Mouse (Mus musculus): ENCODE data around the gene Gm28372. TPM values are rescaled to one million over a fixed set of nuclear protein-coding genes. Genes with fewer than 3 reads are reported as not detected.
A peak's percentile ranks its signal among the peaks of the same experiment; 100 is the strongest.

Gene Gm28372
- total RNA-seq, 4 experiments from 2014 or later, result not detected

DNA sequence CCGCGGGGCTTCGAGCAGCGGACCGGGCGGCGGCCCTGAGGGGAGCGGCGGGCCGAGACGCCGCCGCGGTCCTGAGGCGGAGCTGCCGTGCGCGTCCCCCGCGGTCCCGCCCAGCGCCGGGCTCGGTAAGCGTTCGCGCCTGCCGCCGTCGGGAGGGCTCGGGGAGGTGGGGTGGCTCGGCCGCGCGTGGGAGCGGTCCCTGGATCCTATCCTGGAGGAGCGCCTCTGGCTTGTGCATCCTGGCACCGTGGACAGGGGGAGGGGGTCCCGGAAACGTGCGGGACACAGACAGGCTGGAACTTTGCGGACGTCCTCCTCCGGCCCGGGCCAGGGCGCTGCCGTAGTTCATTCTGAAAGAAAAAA is 45.4 kb downstream of the Gm28372 start:
- DNase-seq (ENCODE audit: low spot score in 2 of 2), result peak in 1 of 2 experiments; percentile 69

DNA sequence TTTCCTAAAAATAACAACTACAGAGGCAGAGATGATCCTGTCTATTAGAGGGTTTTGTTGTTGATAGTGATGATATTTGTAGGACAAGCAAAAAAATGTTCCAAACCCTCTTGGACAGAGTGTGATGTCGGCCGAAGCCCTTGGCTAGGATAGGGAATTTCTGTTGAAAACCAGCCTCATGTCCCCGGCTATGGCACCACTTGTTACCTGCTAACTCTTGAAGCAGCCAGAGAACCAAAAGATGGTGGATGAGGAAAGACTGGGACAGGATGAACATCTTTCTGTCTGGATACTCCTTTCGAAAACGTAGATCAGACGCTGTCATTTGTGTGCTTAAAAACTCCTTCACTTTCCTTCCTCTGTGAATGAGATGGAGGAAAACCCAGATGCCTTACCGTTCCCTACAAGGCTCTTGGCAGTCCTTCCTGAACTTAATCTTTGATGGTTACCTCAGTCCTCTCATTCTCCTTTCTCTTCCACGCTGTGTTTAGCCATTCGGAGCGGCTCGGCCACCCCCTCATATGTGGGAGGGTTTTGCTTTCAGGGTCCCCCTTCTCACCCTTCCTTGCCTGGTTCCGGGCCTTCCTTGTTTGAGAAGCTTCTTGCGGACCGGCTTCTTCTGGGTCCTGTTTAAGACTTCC is 46.2 kb downstream of the Gm28372 start:
- DNase-seq (ENCODE audit: low spot score in 2 of 2), result no peak

GRCm38 (mm10) chr2:130451727-130452090 is 46.7 kb downstream of the Gm28372 start:
- no peak for DNase-seq (ENCODE audit: low spot score in 2 of 2)

- no peak for DNase-seq (ENCODE audit: low spot score in 2 of 2)
Measured at GRCm38 (mm10) chr2:130452266-130452665, 47.2 kb downstream of the Gm28372 start.

GRCm38 (mm10) chr2:130453421-130453820 is 48.4 kb downstream of the Gm28372 start:
- no peak for DNase-seq (ENCODE audit: low spot score in 2 of 2)

DNA sequence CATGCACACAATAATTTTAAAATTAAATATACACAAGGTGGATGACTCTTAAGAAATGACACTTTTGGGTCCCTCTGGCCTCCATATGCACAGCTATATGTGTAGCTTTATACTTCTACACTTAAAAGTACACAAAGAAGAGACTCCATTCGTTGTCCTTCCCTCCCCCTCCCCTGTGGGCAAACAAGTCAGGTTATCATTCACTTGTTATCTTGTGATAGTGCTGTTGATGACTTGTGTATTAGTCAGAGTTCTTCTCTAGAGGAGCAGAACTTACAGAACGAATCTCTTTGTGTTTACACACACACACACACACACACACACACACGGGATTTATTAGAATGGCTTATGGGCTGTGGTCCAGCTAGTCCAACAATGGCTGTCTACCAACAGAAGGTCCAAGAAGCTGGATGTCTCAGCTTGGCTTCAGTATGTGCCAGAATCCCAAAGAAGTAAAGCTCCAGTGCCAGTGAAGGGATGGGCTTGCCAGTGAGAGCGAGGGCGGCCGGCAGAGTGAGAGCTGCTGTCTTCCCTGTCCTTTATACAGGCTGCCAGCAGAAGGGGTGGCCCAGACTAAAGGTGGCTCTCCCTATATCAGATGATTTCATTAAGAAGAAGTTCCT is 49.8 kb downstream of the Gm28372 start:
- peak in 1 of 2 experiments; percentile 48 for DNase-seq (ENCODE audit: low spot score in 2 of 2)

Other genes starting within 250 kb of the Gm28372 start
- 100 to 1,000 TPM; 103 to 110 (median 105) TPM for gene Snrpb, start 225.8 kb upstream of the Gm28372 start, total RNA-seq (2022)
- not detected for gene Tmc2, start 210.0 kb upstream of the Gm28372 start, total RNA-seq (2022)
- gene Nop56, start 130.8 kb upstream of the Gm28372 start, total RNA-seq (2022), result 100 to 1,000 TPM; 139 to 148 (median 143) TPM
- gene Idh3b, start 120.7 kb upstream of the Gm28372 start, total RNA-seq (2022), result 100 to 1,000 TPM; 294 to 326 (median 314) TPM
- 10 to 100 TPM; 11.0 to 12.6 (median 11.7) TPM for gene Ebf4, start 110.1 kb upstream of the Gm28372 start, total RNA-seq (2022)
- 1 to 10 TPM; 6.8 to 10.0 (median 7.5) TPM for gene Cpxm1, start 7.7 kb upstream of the Gm28372 start, total RNA-seq (2022)
- not detected for gene 1700020A23Rik, start within 50 bp of the Gm28372 start, total RNA-seq (2022)
- not detected for gene Tmem239, start 1.2 kb downstream of the Gm28372 start, total RNA-seq (2022)
- gene Vps16, start 19.1 kb downstream of the Gm28372 start, total RNA-seq (2022), result 100 to 1,000 TPM in 1 of 4 experiments, 10 to 100 TPM in 3; 82.1 to 115 (median 87.7) TPM
- 10 to 100 TPM; 25.2 to 29.4 (median 27.8) TPM for gene Pced1a, start 19.5 kb downstream of the Gm28372 start, total RNA-seq (2022)
- gene Ptpra, start 45.0 kb downstream of the Gm28372 start, total RNA-seq (2022), result 100 to 1,000 TPM; 306 to 318 (median 311) TPM
- gene Mrps26, start 158.5 kb downstream of the Gm28372 start, total RNA-seq (2022), result 10 to 100 TPM; 74.6 to 86.5 (median 79.1) TPM
- gene Oxt, start 170.9 kb downstream of the Gm28372 start, total RNA-seq (2022), result under 1 TPM in 1 of 4 experiments, not detected in 3; 0.97 TPM
- gene Avp, start 177.3 kb downstream of the Gm28372 start, total RNA-seq (2022), result 1 to 10 TPM in 3 of 4 experiments, not detected in 1; 1.2 to 3.0 (median 2.0) TPM
- gene Fastkd5, start 224.8 kb downstream of the Gm28372 start, total RNA-seq (2022), result 1 to 10 TPM; 7.3 to 9.6 (median 9.4) TPM
- 10 to 100 TPM; 10.3 to 12.1 (median 10.8) TPM for gene Ubox5, start 224.8 kb downstream of the Gm28372 start, total RNA-seq (2022)
- gene Lzts3, start 237.6 kb downstream of the Gm28372 start, total RNA-seq (2022), result 100 to 1,000 TPM; 142 to 190 (median 164) TPM